Mouse (Mus musculus) liver, adult 2 months (tissue): ENCODE measurements around the gene Mmp28.

Experiments
- CTCF ChIP-seq: fragments of 200-500 bp; IDR thresholded peaks from 2 replicates; pipeline ENCODE4 v1.5.1; 2011; ENCODE audit warnings: low read depth, low read length, control low read depth
- POLR2A ChIP-seq: fragments of 200-500 bp; IDR thresholded peaks from 2 replicates; pipeline ENCODE4 v1.6.1; 2011; ENCODE audit warnings: low read length, control low read depth; ENCODE audit not compliant: insufficient read depth; ENCODE audit errors: extremely low read depth

- no peak for TF ChIP-seq CTCF
- TF ChIP-seq POLR2A: no peak
Measured at GRCm38 (mm10) chr11:83429355-83429754, 33.5 kb downstream of the Mmp28 start, which contains the start of gene Gas2l2.
